Mouse (Mus musculus) adrenal gland, adult (tissue): ENCODE results near the gene Rep15.

Source experiments
- DNase-seq, 2 experiments: peaks; one replicate each; pipeline ENCODE4 v3.0.0; 2022 to 2023; ENCODE audit warnings: low spot score in 1 of 2; ENCODE audit not compliant: inconsistent age in 2 of 2

The Rep15 gene

DNA sequence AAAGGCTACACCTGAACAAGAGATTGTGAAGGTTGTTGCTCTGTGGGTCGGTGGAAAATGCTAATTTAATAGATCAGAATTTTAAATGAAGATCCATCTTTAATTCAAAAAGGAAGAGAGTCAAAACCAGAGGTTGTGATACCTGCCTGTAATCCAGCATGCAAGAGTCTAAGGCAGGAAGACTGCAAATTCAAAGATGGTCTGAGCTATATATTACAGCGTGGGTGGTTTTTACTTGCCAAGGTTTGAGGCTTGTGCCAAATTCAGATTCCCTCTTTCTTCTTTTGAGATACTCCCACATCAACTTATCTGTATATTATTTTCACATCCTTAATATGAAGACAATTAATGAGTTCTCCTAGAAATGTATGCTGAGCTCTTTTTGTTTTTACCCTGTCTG, 4.0 kb upstream of the Rep15 start:
- no peak for DNase-seq

DNA sequence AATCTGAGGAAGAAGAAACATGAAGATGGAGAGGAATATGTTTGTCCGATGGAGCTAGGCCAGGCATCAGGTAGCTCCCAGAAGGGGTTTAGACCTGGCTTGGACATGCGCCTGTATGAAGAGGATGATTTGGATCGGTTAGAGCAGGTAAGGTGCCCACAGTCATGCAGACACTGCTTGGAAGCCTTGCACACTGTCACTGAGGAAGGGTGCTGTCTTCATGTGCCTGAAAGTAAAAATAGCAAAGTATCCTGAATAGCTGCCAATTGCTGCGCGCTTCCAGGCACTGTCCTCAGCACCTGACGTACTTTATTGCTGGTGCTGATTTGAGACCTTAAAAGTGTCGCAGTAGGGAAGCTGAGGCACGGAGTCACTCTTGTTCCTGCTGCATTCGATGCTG, 2.8 kb upstream of the Rep15 start:
- DNase-seq: no peak

- DNase-seq: no peak
These were observed 2.1 kb upstream of the Rep15 start for GRCm38 (mm10) chr6:147030096-147030885.

GRCm38 (mm10) chr6:147042291-147043290, 10.2 kb downstream of the Rep15 start, which contains the start of gene Mrps35:
Mrps35 (plus strand) TSS chr6:147042764.
- peak; percentile 90 to 96 for DNase-seq

DNA sequence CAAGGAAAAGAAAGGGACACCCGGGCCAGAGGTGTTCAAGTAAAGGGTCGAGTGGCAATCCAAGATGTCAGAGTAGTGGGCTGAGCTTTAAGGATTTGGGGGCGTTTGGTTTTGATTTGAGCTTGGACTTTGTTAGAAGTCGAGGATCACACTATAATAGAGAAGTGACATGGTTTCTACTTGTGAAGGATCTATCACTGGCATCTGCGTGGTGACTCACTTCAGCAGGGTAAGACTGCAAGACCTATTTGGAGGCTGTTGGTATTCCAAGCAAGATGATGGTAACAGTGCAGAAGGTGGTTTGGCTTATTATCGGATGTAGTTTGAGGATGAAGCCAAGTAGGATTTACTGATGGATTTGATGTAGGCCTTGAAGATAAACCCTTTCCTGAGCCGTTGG, 11.2 kb downstream of the Rep15 start:
- peak in 1 of 2 experiments; percentile 49 for DNase-seq

DNA sequence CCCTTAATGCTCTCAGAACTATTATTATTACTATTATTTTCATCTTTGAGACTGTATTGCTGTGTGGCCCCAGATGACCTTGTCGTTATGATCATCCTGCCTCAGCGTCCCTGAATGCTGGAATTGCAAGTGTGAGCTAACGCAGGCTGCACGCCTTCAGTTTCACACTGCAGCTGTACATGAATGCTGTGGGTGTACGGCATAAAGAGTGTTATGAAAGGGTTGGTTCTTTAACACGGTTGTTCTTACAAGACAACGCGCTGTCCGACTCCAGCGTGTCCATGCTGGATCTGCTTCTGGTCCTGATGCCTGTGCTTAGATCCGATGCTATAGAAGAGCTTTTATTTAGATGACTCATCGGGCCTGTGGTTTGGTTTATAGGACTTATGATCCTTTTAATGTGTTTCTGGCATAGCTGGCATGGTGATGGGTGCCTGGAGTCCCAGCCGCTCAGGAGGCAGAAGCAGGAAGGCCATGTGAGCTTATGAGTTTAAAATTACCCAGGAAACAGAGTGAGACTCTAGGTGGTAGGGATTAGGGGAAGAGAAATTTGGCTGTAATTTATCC, 16.9 kb downstream of the Rep15 start:
- no peak for DNase-seq

DNA sequence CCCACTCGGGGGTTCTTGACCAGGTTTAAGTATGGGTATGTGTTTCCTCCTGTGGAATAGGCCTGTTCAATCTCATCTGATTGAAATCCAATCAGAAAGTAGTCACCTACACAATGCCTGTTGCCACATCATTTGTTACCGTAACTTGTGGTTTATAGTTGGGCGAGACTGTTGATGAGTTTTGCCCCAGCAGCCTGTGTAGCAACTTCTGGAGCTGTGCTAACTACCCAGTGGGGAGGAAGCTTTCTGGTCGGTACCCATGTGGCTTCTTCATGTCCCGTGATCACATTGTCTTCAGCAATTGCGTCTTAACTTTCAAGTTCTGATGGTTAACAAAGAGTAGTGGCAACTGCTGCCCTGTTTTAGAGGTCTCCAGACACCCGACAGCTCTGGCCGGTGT, 19.3 kb downstream of the Rep15 start:
- DNase-seq: no peak

- DNase-seq: no peak
These were observed 20.1 kb downstream of the Rep15 start for GRCm38 (mm10) chr6:147052440-147052839.

DNA sequence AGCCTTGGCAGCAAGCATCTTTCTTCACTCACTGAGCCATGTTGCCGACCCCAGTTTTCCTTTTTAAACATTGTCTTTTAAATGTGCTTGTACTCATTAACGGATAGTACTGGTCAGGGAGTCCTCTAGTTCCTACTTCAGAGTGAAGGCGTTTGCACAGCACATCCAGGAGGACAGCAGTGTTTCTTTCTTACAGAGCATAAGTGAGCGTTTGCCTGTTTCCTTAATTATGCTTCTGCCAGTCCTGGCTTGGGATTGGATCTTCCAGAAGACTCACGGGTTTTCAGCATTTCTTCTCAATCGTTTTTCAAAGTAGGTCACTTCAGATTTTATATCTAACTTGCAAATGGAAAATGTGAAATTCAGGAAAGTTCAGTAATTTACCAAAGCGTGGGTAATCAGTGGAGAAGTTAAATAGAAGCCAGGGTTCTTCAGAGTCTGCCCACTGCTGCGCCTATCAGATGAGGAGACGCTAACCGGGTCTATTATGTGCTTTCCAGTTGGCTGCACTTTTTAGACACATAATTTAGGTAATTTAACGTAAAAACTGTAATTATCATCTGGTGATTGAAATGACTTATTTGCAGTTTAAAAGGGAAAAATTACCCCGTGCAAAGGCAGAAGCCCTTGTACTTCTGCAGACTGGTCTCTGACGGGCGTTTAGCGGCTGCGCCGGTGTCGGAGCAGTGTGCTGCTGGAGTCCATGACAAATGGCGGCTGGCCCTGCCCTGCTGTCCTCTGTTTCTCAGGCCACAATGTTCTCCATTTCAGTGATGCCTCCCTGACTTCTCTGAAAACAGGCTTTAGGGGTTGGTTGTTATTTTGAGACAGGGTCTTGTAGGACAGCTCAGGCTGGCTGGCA, 21.6 kb downstream of the Rep15 start:
- DNase-seq: no peak

DNA sequence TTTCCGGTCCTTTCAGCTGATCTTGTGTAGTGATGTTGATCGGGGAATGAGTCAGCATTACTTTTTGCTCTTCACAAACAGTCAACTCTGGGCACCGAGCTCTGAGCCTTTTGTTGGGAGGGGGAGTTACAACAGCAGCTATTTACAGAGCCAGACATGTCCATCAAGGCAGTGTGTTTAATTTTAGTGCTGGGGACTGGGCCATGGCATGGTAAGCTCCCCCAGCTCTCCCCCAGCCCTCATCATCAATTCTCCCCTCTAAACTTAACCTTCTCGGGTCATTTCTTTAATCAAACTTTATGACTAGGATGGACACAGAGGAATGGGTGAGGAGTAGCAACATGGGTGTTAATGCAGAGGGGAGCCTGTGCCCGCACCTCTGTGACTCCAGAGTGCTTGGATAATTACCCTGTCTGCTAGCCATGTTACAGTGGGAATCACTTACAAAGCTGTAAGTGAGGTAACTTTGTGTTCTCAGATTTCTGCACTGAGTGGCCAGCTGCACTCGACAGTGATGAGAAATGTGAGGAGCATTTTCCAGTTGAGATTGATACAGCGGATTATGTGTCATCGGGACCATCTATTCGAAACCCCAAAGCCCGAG, 23.1 kb downstream of the Rep15 start:
- no peak for DNase-seq

- no peak for DNase-seq
These were observed 26.9 kb downstream of the Rep15 start for GRCm38 (mm10) chr6:147059326-147059725.

GRCm38 (mm10) chr6:147061630-147062029, 29.2 kb downstream of the Rep15 start:
- DNase-seq: no peak

- DNase-seq: no peak
These were observed 29.6 kb downstream of the Rep15 start for GRCm38 (mm10) chr6:147062034-147062433.

GRCm38 (mm10) chr6:147062694-147063093, 30.3 kb downstream of the Rep15 start:
- no peak for DNase-seq

DNA sequence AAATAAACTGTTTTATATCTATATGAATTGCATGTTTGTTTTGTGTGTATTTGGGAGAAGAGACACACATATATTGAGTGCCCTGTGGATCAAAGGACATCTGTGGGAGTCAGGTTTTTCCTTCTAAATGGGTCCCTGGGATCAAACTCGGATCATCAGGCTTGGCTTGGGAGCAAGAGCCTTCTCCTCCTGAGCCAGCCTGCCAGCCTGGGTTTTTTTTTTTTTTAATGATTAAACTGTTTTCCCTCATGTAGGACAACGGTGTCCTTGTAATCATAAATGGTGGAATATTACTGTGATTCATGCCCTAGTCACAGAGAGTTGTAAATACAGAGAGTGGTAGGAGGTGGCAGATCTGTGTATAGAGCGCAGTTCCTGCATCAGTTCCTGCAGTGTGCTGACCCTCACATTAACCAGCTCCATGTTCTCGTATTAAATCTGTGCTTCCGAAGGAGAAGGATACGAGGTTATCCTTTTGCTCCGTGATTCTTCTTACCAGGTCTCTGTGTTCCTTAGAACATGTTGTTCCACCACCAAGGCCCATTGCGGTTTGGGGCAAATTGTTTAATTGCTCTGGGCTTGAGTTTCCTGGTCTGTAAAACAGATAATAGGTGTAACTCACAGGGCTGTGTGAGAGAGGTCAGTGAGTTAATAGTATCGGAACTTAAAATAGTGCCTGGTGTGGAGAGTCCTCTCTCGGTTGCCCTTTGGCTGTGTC, 32.0 kb downstream of the Rep15 start:
- peak; percentile 68 to 76 for DNase-seq

DNA sequence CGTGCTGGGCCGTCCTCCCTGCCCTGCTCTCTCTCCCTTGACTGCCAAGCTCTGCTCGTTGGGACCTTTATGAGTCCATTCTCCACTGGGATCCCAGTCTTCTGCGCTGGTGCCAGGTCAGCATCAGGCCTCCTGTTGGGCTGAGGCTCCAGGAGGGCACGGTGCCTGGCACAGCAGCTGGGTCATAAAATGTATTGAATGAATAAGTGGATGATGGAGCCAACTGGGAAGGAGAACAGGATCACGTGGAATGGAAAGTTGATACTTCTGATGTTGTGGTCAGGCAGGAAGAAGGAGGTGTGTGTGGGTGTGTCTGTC, 32.5 kb downstream of the Rep15 start:
- peak in 1 of 2 experiments; percentile 61 for DNase-seq

GRCm38 (mm10) chr6:147075808-147076387, 43.5 kb downstream of the Rep15 start:
- DNase-seq: no peak

DNA sequence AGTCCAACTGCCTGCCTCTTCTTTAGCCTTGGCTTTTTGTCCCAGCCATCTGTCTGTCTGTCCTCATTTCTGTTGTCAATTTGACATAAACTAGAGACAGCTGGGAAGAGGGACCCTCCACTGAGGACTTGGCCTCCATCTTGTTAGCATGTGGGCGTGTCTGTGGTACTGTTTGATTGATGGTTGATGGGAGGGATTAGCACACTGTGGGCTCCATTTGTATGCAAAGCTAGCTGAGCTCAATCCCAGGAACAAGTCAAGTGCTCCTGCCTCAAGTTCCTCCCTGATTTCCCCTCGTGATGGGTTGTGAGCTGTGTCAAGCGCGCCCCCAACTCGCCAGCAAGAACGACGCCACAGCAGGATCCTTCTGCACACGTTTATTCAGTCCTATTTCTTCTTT, 44.5 kb downstream of the Rep15 start:
- no peak for DNase-seq

GRCm38 (mm10) chr6:147079919-147080318, 47.5 kb downstream of the Rep15 start:
- no peak for DNase-seq
